Mouse (Mus musculus): ENCODE data around the gene Ptpn22.

GRCm38 (mm10) chr3:103916839-103917237, 57.2 kb downstream of the Ptpn22 start:
- TF ChIP-seq POLR2A (IDR thresholded peaks at IDR 0.05; ENCODE audit: low read depth, low read length) (no peak), CTCF (IDR thresholded peaks at IDR 0.05; ENCODE audit: extremely low read depth, insufficient read length, insufficient replicate concordance, low read depth, low read length) (no peak)
